Mouse (Mus musculus): ENCODE results near the gene Dhx58.

The Dhx58 gene

DNA sequence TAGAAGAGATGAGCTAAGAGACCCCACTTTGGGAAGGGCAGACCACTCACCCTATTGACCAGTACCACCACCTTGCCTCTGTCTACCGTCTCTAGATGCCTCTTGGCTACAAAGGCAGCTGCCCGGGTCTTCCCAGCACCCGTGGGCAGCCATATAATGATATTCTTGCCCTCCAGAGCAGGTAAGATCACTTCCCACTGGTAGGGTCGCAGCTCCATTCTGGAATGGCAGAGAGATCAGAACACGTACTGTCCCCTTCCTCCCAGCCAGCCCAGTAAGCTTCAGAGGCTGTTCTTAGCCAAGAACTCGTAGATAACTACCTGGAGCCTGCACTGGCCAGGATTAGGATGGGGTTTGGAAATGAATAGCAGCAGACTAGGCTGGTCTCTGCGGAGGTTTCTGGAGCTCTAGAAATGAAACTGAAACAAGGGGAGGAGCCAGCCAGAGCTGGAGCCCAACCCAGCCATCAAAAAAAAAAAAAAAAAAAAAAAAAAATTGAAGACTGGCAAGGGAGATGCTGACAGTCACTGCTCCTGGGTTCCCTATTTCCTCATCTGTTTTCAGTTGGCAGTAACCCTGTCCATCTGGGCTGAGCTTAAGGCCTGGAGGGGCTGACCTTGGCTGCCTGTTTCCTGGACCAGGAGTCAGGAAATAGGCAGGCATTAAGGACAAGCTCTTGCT lies at the start of gene Dhx58:
Dhx58 (minus strand) TSS at position 421 of the 681 bp plus-strand sequence.
- peak; percentile 49 for DNase-seq

DNA sequence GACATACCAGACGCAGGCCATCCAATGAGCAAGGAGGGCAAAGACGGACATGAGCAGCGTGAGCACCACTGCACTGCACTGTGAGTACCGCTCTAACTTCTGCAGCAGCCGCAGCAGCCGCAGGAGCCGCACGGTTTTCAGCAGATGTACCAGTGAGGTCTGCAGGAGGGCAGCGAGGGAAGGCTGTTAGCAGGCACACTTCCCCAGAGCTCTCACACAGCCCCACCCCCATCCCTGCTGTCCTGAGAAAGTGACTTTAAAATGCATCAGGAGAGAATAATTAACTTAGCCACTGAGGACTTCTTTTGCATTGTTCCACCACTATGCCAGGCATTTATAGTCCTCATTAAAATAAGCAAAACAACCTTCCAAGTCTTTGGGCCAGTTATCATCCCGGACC lies 48.2 kb upstream of the Dhx58 start:
- DNase-seq: no peak

DNA sequence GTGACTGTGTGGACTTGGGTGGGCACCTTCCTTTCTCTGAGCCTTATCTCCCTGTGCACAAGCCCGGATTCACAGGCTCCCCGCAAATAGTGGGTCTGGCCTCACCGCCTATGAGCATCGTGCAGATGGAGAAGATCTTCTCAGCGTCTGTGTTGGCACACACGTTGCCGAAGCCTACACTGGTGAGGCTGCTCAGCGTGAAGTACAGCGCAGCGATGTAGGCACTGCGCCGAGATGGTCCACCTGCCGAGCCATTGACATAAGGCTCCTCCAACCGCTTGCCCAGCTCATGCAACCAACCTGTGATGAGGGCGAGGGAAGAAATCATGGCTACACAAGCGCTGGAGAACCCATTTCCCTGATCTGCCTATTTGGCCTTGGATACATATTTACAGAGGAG lies 46.1 kb upstream of the Dhx58 start:
- DNase-seq: no peak

DNA sequence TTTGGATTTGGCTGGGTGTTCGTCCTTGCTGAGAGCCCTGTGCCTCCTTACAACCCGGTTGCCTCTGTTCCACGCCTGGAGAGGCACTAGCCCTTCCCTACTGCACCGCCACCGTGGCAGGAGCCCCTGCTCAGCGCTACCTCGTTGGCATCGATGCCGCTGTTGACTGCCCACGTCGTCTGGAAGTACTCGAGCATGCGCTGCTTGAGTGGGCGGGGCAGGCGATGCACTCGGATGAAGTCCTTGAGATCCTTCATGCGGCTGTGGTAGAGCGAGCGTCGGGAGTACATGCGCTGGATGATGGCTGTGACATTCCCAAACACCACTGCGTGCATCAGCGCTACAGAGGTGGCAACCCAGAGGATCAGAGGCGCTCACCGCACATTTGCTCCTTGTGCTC lies 45.4 kb upstream of the Dhx58 start:
- no peak for DNase-seq

DNA sequence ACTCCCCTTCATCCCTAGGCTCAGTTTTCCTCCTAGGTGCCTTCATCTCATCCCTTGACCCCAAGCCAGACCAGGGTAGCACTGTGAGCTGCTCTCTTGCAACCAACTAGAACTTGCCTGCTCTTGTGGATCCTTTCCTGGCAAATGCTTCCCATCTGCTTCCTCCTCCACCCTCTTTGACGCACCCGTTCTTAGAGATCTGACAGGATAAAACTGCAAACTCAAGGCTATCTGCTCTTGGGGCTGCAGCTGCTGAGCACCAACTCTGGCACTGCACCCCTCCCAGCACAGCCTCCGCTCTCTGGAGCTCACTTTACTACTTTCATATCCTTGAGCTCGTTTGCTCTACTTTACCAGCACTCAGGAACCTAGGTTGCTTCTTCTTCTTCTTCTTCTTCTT lies 44.5 kb upstream of the Dhx58 start:
- DNase-seq: no peak

DNA sequence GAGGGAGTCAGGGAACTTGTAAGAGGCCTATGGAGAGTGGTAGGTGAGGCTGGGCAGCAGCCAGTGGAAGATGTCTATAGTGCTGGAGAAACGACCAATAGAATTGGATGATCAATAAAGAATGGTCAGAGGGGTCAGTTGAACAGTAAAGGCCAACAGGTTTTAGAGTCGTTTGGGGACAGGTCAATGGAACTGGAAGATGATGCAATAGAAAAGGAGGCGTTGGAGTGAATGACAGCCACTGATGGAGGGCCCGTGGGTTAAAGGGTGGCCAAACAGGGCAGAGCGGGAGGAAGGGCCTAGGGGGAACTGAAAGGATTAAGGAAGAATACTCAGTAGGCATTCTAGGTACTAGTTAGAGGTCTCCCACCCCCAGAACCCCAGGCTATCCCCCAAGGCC lies 43.0 kb upstream of the Dhx58 start:
- DNase-seq: no peak

DNA sequence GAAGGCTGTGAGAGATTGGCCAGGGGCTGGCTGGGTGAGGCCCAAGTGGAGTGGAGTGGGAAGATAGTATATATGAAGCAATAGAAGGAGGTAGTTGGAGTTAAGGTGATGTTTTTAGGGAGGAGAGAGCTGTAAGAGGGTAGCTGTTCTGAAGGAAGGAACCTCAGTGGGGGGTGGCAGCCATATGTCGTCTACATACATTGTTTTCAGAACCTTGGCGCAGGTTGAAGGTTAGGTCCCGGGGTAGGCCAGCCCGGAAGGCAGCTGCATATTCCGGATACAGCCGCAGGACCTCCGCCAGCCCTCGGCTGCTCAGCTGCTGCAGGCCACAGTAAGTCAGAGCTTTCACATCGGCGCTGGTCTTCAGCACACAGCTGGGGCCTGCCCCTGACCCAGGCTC lies 42.5 kb upstream of the Dhx58 start:
- no peak for DNase-seq

DNA sequence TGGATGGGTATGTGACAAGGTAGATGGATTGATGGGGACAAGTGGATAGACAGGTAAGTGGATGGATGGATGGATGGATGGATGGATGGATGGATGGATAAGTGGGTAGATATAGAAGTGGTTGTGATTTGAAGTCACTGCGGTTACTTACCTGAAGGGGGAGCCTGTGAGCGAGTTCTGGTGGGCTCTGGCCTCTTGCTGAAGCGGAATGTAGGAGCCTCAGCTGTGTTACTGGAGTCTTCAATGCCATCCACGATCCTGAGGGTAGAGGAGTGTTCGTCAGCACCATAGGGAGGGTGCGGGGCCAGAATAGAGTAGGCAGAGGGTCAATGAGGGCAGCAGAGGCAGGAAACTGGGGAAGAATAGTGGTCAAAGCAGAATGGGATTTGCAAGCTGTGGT lies 41.0 kb upstream of the Dhx58 start:
- peak; percentile 70 for DNase-seq

DNA sequence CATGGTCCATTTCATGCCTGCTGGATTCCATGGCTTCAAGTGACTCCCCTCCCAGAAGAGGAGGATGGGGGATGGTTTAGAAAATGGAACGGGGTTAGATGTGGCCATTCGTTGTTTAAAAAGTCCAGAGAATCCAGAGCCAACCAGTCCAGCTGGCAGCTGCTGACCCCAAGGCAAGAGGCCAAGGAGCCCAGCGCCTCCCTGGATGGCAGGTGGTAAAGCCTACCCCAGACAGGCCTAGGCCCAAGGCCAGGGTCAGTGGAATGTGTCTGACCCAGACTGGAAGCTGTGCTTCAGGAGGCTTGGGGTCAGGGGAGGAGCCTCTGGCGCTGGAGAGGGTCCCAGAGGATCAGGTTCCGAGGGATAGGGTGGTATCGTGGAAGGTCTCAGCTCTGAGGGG lies 37.3 kb upstream of the Dhx58 start:
- peak; percentile 37 for DNase-seq

DNA sequence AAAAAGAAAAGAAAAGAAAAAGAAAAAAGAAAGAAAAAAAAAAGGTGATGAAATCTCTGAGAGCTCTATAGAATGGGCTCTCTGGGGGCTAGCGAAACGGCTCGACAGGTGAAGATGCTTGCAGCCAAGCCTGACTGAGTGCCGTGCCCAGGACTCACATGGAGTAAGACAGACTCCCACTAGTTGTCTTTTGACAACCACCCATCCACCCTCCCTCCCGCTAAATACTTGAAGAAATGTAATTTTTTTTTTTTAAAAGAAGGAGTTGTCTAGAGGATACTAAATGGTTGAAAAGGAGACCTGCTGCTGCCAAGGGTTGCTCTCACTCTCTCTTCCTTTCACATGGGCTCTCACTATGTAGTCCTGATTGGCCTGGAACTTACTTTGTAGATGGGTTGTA lies 34.7 kb upstream of the Dhx58 start:
- no peak for DNase-seq

DNA sequence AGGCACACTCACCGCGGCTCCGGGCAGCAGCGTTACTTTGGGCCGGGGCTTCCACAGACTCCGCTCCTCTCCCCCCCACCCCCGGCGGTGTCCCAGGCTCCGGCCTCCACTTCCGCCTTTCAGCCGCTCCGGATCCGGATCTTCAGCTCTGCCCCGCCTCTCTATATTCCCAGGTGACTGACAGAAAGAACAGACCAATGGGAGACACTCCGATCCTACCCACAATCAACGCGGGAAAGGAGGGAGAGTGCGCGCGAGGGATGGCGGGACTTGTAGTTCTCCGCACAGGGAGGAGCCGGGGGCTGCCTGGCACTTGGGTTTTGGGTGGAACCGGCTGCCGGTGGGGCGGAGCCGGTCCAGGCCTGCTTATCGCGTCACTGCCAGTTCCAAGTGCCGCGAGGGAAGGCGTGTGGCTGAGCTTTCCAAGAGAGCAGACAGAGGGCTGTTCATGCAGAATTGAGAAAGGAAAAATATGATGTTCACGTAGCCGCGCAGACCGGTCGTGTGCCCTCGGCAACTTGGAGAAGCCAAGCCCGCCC lies 34.1 kb upstream of the Dhx58 start, which contains the start of gene Rab5c:
Rab5c (minus strand) TSS at position 150 of the 539 bp plus-strand sequence.
- DNase-seq: peak; percentile 100

DNA sequence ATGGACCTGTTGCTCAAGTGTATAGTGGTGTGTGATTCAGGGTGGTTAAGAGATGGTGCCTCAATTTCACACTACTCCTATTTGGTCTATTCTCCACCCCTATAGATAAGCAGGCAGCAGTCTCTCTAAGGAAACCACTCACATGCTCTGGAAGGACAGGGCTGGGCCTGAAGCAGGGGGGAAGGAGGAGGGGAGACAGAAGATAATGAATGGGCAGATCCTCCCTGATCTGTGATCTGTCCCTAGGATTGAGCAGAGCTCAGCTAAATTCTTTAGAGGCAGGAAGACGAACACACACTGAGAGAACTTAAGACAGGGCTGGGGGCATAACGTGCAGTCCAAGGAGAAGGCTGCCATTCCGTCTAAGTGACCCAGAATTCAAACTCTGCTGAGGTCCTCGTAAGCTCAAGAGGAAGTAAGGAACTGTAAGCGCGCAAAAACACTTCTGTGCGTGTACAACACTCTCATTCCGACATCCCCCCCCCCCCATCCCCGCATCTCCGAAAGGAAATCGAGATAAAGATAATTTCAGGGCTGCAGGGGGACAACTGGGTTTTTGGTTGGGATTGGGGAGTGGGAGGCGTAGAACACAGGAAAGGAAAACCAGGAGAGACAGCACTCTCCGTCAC lies 33.1 kb upstream of the Dhx58 start:
- DNase-seq: no peak

DNA sequence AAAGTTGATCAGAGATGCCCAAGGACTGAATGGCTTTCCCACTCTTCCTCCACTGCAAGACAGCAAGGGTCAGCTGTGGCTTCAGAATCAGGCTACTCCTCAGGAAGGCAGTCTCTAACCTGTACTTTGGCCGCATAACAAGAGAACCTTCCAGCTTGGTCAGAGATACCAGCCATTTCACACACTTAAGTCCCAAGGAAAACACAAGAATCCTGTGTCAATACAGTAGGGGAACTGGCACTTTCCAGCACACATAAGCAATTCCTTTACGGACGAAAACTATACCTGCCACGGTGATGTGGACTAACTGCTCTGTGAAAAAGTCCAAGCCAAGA lies 32.6 kb upstream of the Dhx58 start:
- DNase-seq: no peak

DNA sequence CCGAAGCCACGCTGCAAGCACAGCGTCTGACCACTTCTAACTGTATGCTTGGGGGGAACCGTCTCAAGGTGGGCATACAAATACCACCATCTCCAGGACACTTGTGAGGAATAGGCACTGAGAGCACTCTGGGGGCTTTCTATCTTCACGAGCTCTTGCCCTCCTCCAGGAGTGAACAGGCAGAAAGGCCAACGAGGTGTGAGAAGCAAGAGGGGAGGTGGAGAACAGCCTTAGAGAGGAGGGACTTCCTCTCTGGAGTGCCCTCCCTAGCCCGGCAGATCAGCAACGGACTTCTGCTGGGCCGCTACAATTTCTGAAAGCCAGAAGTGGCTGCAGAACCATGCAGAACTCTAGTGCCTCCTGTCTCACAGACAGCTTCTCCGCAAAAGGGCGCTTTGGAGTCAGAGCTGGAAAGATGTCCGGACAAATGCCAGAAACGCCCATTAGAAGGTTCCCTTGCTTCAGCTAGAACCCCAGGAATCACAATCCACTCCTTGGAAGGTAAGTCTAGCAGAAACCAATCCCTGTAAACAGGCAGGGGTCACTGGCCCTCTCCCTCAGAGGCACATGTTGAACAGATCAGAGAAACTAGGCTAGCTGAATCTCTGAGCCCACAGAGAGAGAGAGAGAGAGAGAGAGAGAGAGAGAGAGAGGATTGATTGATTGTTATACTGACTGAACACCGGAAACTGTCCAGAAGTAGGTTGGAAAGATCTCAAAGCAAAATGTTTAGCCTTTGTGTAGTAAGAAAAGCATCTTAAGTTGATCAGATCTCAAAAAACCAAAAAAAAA lies 32.1 kb upstream of the Dhx58 start:
- no peak for DNase-seq

DNA sequence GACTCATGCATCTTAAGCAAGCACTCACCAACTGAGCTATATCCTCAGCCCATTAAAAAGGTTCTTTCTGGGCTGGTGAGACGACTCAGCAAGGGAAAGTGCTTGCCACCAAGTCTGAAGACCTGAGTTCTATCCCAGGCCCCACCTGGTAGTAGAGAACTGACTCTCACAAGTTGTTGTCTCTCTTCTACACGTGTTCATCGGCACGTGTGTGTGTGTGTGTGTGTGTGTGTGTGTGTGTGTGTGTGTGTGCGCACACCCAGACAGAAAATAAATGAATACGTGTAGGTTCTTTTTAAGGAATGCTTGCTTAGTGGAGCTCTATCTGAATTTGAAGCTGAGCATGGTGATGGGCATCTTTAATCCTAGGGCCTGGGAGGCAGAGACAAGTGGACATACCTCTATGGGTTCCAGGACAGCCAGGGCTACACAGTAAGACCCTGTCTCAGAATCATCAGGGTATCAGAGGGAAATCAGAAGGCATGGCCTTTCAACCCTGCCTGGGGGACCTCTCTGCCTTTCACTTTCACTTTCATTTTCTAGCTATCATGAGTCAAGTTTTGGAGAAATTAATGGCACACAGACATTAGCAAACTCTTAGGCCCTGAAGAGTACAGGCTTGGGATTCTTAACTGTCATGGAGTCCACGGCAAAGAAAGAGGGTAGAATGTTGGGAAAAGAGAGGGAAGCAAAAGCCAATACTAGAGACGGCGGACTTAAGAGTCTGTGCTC lies 31.2 kb upstream of the Dhx58 start:
- no peak for DNase-seq

DNA sequence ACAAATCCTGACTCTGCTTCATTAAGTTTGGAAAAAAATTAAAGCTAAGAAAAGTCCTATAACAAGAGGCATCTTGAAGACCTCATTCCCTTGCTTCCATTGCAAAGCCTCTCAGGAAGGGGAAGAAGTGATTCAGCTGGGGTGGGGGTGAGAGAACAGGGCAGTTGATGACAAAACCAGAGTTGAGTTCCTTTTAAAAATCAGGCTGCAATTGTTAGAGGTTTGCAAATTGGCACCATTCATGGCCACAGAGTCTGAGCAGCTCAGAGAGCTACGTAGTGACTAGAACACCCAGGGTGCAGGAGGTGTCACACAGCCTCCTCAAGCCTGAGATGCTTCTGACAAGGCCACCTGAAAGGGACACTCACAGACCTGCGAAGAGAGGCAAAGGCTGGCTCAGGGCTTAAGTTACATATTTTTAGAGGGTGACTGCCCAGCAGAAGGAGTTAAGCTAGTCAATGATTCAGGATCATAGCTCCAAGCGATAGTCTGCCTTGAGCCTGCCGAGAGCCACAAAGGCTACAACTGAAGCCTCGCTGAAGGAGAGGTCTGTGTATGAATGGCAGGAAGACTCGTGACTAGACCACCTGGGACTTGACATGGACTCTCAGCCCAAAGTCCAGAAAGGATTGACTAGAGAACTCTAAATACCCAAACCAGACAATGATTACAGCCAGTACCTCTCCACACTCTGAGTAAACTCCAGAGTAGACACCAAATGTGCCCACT lies 26.6 kb upstream of the Dhx58 start:
- no peak for DNase-seq

DNA sequence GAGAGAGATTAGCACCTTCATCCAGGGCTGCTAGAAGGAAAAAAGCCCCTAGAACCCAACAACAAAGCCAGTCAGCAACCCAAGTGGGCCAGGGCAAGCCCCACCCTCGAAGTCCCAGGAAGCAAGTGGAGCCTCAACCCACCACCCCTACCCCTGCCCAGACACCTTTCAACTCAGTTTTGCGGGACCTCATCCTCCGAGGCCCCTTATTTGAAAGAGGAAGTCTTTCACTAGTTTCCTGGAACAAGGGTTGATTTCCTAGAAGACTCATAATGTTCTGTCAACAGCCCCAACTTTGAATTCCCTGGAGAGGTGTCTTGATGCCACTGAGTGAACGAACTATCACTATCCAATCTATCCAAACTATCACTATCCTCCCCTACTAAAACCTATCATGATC lies 25.9 kb upstream of the Dhx58 start:
- no peak for DNase-seq

DNA sequence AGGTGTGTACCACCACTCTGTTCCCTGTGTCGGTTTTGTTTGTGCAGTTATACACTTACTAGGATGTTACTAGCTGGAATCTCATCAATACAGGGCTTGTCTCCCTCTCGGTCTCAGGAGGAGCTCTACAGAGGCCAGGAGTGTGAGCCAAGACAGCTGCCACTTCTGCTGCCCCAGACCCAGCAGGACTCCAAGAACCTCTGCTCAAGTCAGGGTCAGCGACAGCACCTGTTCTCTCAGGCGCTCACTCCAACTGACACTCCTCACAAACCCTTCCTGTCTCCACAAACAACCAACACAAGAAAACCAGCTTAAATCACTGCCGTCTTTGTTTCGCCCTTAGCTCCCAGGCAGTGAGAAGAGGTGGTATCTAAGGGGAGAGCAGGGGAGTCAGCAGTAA lies 24.5 kb upstream of the Dhx58 start:
- no peak for DNase-seq

DNA sequence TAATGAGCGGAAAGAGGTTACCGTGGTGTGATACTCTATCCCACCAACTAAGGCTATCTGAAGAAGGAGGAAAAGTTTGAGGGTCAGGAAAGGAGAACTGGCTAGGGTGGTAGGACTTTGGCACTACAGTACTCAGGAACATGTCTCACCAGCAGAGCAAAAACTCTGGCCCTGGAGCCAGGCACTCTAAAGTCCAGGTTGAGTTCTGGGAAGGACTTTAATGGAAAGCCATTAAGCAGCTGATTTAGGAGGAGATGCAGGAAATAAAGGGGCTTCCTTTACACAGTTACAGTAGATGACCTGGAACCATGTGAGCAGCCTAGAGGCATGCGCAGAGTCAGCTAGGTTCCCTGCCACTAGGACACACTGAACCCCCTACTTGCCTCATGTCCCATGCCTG lies 23.1 kb upstream of the Dhx58 start:
- DNase-seq: no peak

DNA sequence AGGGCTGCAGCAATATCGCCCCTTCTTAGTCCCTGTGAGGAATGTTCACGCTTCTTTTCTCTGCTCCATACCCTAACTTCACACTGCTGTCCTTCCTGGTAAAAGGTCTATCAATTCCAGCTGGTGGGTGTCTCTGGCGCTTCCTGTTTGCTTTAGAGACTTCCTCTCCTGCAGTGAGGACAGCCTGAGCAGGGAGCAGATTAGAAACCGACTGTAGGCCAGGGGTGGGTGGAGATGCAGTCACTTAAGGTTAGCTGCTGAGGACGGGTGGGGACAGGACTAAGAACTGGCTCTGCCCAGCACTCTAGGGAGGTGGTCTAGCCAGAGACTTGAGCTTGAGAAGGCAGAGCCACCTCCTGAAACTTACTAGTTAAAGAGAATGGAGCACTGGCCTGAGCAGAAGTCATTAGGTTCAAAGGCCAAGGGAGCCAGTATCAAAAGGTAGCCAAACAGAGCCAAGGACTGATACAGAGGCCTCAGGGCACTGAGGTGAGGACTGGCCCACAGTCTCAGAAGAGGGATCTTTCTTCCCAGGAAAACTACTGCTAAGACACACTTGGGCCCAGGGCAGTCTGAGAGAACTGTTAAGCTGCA lies 20.9 kb upstream of the Dhx58 start:
- peak; percentile 75 for DNase-seq

DNA sequence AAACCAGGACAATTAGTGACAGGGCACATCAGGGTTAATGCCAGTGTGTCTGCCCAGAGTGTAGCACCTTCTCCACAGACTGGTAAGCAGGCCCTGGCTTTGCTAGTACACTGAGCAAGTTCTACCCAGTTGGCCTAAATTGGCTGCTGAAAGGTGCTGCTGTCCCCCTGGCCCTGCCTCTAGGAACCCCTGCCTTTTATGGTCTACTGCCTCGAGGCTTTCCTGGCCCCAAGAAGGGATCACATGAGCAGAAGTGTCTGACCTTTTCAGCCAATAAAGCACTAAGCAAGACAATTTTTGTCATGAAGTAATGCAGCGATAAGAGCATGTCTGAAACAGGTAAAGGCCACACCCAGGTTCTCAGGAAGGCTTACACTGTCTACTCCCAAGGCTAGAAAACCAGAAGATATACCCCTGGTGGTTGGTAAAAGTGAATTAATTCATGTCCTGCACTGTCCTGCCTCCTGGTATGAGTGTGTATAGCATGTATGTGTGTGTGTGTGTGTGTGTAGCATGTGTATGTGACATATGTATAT lies 18.5 kb upstream of the Dhx58 start:
- no peak for DNase-seq

All from lung, postnatal 10 days (tissue).